Mouse (Mus musculus): ENCODE measurements around the gene Gm9887.

DNA sequence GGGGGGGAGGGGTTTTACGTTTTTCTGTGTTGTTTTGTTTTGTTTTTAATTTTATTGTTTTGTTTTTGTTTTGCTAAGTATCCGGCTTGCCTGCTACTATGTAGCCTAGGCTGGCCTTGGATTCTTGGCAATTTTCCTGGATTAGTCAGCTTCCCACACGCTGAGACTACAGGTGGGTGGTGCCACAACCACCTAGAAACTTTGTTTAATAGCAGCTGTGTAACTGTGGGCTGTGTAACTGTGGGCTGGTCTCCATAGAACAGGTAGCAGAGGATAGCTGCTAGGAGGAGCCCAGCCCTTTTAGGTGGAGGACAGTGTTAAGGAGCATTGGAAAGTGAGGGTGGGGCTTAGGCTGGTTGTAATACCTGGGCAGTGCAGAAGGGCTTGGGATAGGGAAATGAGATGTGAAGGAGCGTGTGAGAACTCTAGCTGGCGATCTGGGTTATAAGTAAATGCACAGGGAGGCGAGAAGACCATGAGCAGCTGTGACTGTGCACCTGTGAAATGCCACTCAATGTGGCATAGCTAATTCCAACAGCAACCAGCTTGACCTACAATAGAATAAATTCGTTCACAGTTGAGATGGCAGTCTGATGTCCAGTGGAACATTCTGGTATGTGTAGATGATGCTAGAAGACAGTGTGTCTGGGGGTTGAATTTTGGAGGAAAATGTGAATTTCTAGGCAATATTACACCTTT lies 17.9 kb upstream of the Gm9887 start:
- TF ChIP-seq CTCF (IDR thresholded peaks at IDR 0.05; ENCODE audit: extremely low read depth, insufficient read depth, low read length) (no peak), POLR2A (IDR thresholded peaks at IDR 0.05; ENCODE audit: extremely low read depth, insufficient read depth, low read length) (no peak)
